Mouse (Mus musculus) cortical plate, adult 2 months (tissue): Measurements from ENCODE around the gene Dscaml1.

Experiments used
- CTCF ChIP-seq: fragments of 200-500 bp; IDR thresholded peaks from 2 replicates; pipeline ENCODE4 v1.5.1; 2011; ENCODE audit warnings: mild to moderate bottlenecking, control low read depth, low read length; ENCODE audit not compliant: insufficient read depth; ENCODE audit errors: extremely low read depth
- POLR2A ChIP-seq: fragments of 200-500 bp; IDR thresholded peaks from 2 replicates; pipeline ENCODE4 v1.6.1; 2011; ENCODE audit warnings: mild to moderate bottlenecking, low read length, control low read depth; ENCODE audit not compliant: insufficient read depth; ENCODE audit errors: extremely low read depth

GRCm38 (mm10) chr9:45399434-45399833 lies 27.0 kb upstream of the Dscaml1 start, which contains the start of gene Fxyd2:
- no peak for TF ChIP-seq POLR2A
- TF ChIP-seq CTCF = no peak
